Comparison of ENCODE assay signal across 7 mouse cellular contexts in the genomic region with DNA sequence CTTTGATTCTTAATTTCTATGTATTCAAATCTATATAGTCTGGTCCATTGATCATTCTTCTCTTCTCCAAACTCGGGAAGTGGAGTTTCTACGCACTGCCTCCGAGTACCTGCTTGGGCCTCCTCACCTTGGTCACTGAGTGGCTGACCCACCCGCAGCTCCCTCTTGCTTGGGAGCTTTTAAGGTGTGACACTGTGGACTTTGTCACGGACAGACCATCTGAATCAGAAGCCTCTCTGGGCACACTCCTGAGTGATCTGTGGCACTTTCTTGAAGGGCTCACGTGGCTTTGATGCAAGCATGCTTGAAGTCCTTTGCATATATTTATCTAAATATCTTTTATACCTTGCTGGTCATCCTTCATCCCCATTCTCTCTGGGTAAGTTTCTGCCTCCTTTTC.
"Had no signal": no experiment of that assay in that cellular context is flagged by ENCODE, and none has a peak within 500 bp of the region (broad histone marks: within the 10 kb centered on the region; RNA-seq: fewer than 3 reads in every experiment).

No protein-coding gene starts in this region.

- H3K27me3 ChIP-seq: liver, embryonic 15.5 days had no signal

- ATAC-seq: midbrain, embryonic 13.5 days had no signal

- H3K9ac ChIP-seq: liver, embryonic 15.5 days; midbrain, embryonic 13.5 days had no signal

- H3K4me1 ChIP-seq: liver, embryonic 15.5 days; midbrain, embryonic 13.5 days had no signal

- H3K9me3 ChIP-seq: liver, embryonic 15.5 days; midbrain, embryonic 13.5 days had no signal

- H3K27ac ChIP-seq: liver, embryonic 15.5 days; midbrain, embryonic 13.5 days had no signal

- H3K4me2 ChIP-seq: liver, embryonic 11.5 days; liver, embryonic 15.5 days; midbrain, embryonic 13.5 days had no signal

- H3K4me3 ChIP-seq: liver, embryonic 15.5 days; midbrain, embryonic 13.5 days had no signal

- DNase-seq: left cerebral cortex, postnatal 4 days; lung, adult 2 months; right cerebral cortex, postnatal 14 days; thymus, postnatal 4 days had no signal

- H3K36me3 ChIP-seq: liver, embryonic 15.5 days; midbrain, embryonic 13.5 days had no signal
